Mouse (Mus musculus) erythroblast, adult 5-6 weeks (primary cell): ENCODE measurements around the gene Kcnj1. TPM values are rescaled to one million over a fixed set of nuclear protein-coding genes. Genes with fewer than 3 reads are reported as not detected.

ENCODE experiments used
- ATAC-seq: replicated peaks from 2 replicates; pipeline ENCODE4 v1.8.0; 2016; ENCODE audit warnings: moderate number of reproducible peaks, mild to moderate bottlenecking, moderate TSS enrichment, inconsistent platforms; ENCODE audit not compliant: poor library complexity, low FRiP score, severe bottlenecking
- total RNA-seq, 2 experiments: library from RNA; stranded (forward) in 1 of 2; stranded (reverse) in 1 of 2; fragments of 150-400 nt in 1 of 2; fragments of 200-764, 138-1000 nt in 1 of 2; gene quantifications; 2 replicates each; pipeline versions ENCODE4 v1.2.3 to v1.2.4; 2015 to 2017; ENCODE audit warnings: low replicate concordance in 2 of 2

Kcnj1 gene
- total RNA-seq, 2 experiments from 2014 or later: not detected

- no peak for ATAC-seq
Observed at GRCm38 (mm10) chr9:32443817-32444216, 71.5 kb downstream of the Kcnj1 start.

GRCm38 (mm10) chr9:32444453-32445201 lies 72.3 kb downstream of the Kcnj1 start:
- ATAC-seq: no peak

- ATAC-seq: no peak
Observed at GRCm38 (mm10) chr9:32445789-32446188, 73.5 kb downstream of the Kcnj1 start.

- no peak for ATAC-seq
Observed at GRCm38 (mm10) chr9:32448766-32449165, 76.5 kb downstream of the Kcnj1 start.

Other genes with a start within 250 kb of the Kcnj1 start
- 0.19 TPM in 1 of 2 replicates, not detected in the other for gene Kcnj5, start 28.1 kb upstream of the Kcnj1 start, total RNA-seq (2015; ENCODE audit: low replicate concordance)
- gene Kcnj5, start 28.1 kb upstream of the Kcnj1 start, total RNA-seq (2017; ENCODE audit: low replicate concordance): 0.43 and 1.5 TPM in 2 replicates
- gene Fli1, start 170.4 kb downstream of the Kcnj1 start, total RNA-seq (2015; ENCODE audit: low replicate concordance): 27.3 and 30.5 TPM in 2 replicates
- 21.7 and 26.2 TPM in 2 replicates for gene Fli1, start 170.4 kb downstream of the Kcnj1 start, total RNA-seq (2017; ENCODE audit: low replicate concordance)